In genomic region chr4:137048550-137049032, GRCm38 (mm10) we compare ENCODE assay signal across 8 mouse cellular contexts. TPM values are rescaled to one million over a fixed set of nuclear protein-coding genes. Genes with fewer than 3 reads are reported as not detected.
DNase-seq lines count a peak whose midpoint lies in the region; ATAC-seq lines count a peak whose summit lies in the region.

Zbtb40 (minus strand) TSS chr4:137048801.

- WGBS in intestine, embryonic 14.5 days = under 1% methylated on average over 32 of the region's 32 CpGs

- H3K27ac ChIP-seq in intestine, embryonic 14.5 days (ENCODE audit: low read depth) = peak within 1 kb of the TSS; percentile 27

- H3K4me3 ChIP-seq in intestine, embryonic 14.5 days (ENCODE audit: low read depth, low read length) = peak within 1 kb of the TSS; percentile 88

- H3K4me2 ChIP-seq in intestine, embryonic 14.5 days (ENCODE audit: low read length) = peak within 1 kb of the TSS; percentile 72

- H3K27me3 ChIP-seq in intestine, embryonic 14.5 days (replicated peaks; ENCODE audit: control insufficient read depth, insufficient read depth, low read length) = peaks cover 23% of the 10 kb centered on the region

- H3K4me1 ChIP-seq in intestine, embryonic 14.5 days (replicated peaks; ENCODE audit: control insufficient read depth, insufficient read depth, low read length) = peaks cover 10% of the 10 kb centered on the region

- ATAC-seq in intestine, embryonic 14.5 days (replicated peaks; ENCODE audit: low FRiP score, low TSS enrichment, low read depth) = peak; percentile 96

- intact Hi-C loops in left cerebral cortex, postnatal 14 days (cut with DNase I) = no loop called here

- peak; percentile 82 to 86 for DNase-seq in adrenal gland, adult 18-20 months (ENCODE audit: low spot score in 2 of 2)
- DNase-seq in embryo, embryonic 11 days = peak; percentile 98
- peak; percentile 92 for DNase-seq in gastrocnemius, postnatal 25 days
- DNase-seq in intestine, embryonic 14.5 days (ENCODE audit: low spot score) = peak; percentile 96
- DNase-seq in left cerebral cortex, postnatal 14 days (ENCODE audit: low spot score in 2 of 2) = peak; percentile 96 to 98
- peak; percentile 96 for DNase-seq in mesoderm, embryonic 11.5 days (ENCODE audit: low read depth, low spot score)
- DNase-seq in right cerebral cortex, postnatal 36 days (ENCODE audit: low spot score in 2 of 2) = peak; percentile 91 to 94
- DNase-seq in yolk sac, embryonic 10.5 days (ENCODE audit: low spot score) = peak; percentile 96

- H3K9me3 ChIP-seq in intestine, embryonic 14.5 days (ENCODE audit: control insufficient read depth, low read length) = peaks cover 11% of the 10 kb centered on the region; the same call in 1 of the 2 replicates

- H3K9ac ChIP-seq in intestine, embryonic 14.5 days (ENCODE audit: low read length) = peak within 1 kb of the TSS; percentile 69

- H3K36me3 ChIP-seq in intestine, embryonic 14.5 days (ENCODE audit: control insufficient read depth, insufficient read depth, low read length) = no peaks in the 10 kb centered on the region

RNA-seq across cellular contexts. Expression of gene Zbtb40, which starts in this region (rescaled TPM):
- total RNA-seq in adrenal gland, adult 18-20 months (2021) = 10 to 100 TPM; 14.6 to 15.2 TPM
- 1 to 10 TPM; 6.5 to 7.6 TPM for total RNA-seq in gastrocnemius, postnatal 25 days (2021)
- 4.4 and 4.7 TPM in 2 replicates for polyA plus RNA-seq in intestine, embryonic 14.5 days (2014; fragmentation: Nextera tagmentation; extraction: Ambion mirVana)
- total RNA-seq in left cerebral cortex, postnatal 14 days (2021) = 10 to 100 TPM in 1 of 2 experiments, 1 to 10 TPM in 1; 8.4 to 11.3 TPM

Comparison
In these comparisons a context has a peak if more than half of its experiments do, and no peak if none do; other contexts are left out.
1. Peak in every context shown above with its lines: DNase-seq, ATAC-seq, H3K4me3 ChIP-seq and H3K27ac ChIP-seq.